10 mouse cellular contexts compared by ENCODE assay signal in genomic region chr10:8772464-8773209, GRCm38 (mm10).
DNase-seq lines count a peak whose midpoint lies in the region; ATAC-seq lines count a peak whose summit lies in the region.
"Had no signal": no experiment of that assay in that cellular context is flagged by ENCODE, and none has a peak within 500 bp of the region (broad histone marks: within the 10 kb centered on the region; RNA-seq: fewer than 3 reads in every experiment).

No protein-coding gene starts in this region.

- H3K27me3 ChIP-seq in heart, embryonic 16.5 days (ENCODE audit: control insufficient read depth, insufficient read depth, low read length) = no peaks in the 10 kb centered on the region
- H3K27me3 ChIP-seq: embryonic facial prominence, embryonic 12.5 days had no signal

- DNase-seq in Muller cell, postnatal 12 days (ENCODE audit: inconsistent ontology term) = peak; percentile 13
- DNase-seq in kidney, postnatal 25 days = peak; percentile 67 to 79
- no peak for DNase-seq in testis, postnatal 14 days (ENCODE audit: low spot score)
- no peak for DNase-seq in right cerebral cortex, postnatal 25 days
- no peak for DNase-seq in embryo, embryonic 11 days

- peaks cover 25% of the 10 kb centered on the region for H3K4me1 ChIP-seq in brown adipose tissue, adult 24 weeks (ENCODE audit: control insufficient read depth, insufficient read depth, insufficient read length, low read length)
- H3K4me1 ChIP-seq in heart, embryonic 16.5 days (ENCODE audit: control insufficient read depth, insufficient read depth, low read length) = peaks cover 10% of the 10 kb centered on the region
- H3K4me1 ChIP-seq: embryonic facial prominence, embryonic 12.5 days had no signal

- no peak overlapping the region for H3K4me2 ChIP-seq in heart, embryonic 16.5 days (ENCODE audit: low read depth, low read length)
- H3K4me2 ChIP-seq: embryonic facial prominence, embryonic 12.5 days had no signal

- WGBS in heart, embryonic 16.5 days = 57% methylated on average over 4 of the region's 4 CpGs

- no peak overlapping the region for H3K9ac ChIP-seq in heart, embryonic 16.5 days (ENCODE audit: low read length)
- H3K9ac ChIP-seq: embryonic facial prominence, embryonic 12.5 days had no signal

- ATAC-seq in heart, embryonic 16.5 days (replicated peaks; ENCODE audit: extremely low read depth, insufficient read depth, low FRiP score) = peak; percentile 56
- no peak for ATAC-seq in megakaryocyte-erythroid progenitor cell, adult 5-6 weeks (replicated peaks; ENCODE audit: low FRiP score, low TSS enrichment, poor library complexity, severe bottlenecking)

- peaks cover 19% of the 10 kb centered on the region; the same call in 1 of the 2 replicates for H3K36me3 ChIP-seq in heart, embryonic 16.5 days (ENCODE audit: control insufficient read depth, insufficient read depth)
- H3K36me3 ChIP-seq: G1E had no signal

- peak overlapping the region; percentile 95 for H3K27ac ChIP-seq in brown adipose tissue, adult 24 weeks (replicated peaks; ENCODE audit: low read depth, low read length)
- H3K27ac ChIP-seq in heart, embryonic 16.5 days (ENCODE audit: low read length) = peak overlapping the region; percentile 42; the same call in 1 of the 2 replicates
- H3K27ac ChIP-seq: embryonic facial prominence, embryonic 12.5 days had no signal

- H3K9me3 ChIP-seq in heart, embryonic 16.5 days (replicated peaks; ENCODE audit: control insufficient read depth, low read length) = peaks cover 3% of the 10 kb centered on the region; the same call in 1 of the 2 replicates
- H3K9me3 ChIP-seq: embryonic facial prominence, embryonic 12.5 days had no signal

- no peak overlapping the region for H3K4me3 ChIP-seq in brown adipose tissue, adult 24 weeks (ENCODE audit: insufficient read depth, low read depth, low read length)
- H3K4me3 ChIP-seq in heart, embryonic 16.5 days (ENCODE audit: low read length) = no peak overlapping the region
- H3K4me3 ChIP-seq: embryonic facial prominence, embryonic 12.5 days had no signal

Comparison
In these comparisons a context has a peak if more than half of its experiments do, and no peak if none do; other contexts are left out.
1. DNase-seq: peak in Muller cell, postnatal 12 days (single experiment) and kidney, postnatal 25 days (2 of 2); none in testis, postnatal 14 days (single experiment), right cerebral cortex, postnatal 25 days (single experiment) and embryo, embryonic 11 days (single experiment).